Mouse (Mus musculus) right cerebral cortex, postnatal 10 days (tissue): Measurements from ENCODE around the gene Rabgap1.
A peak's percentile ranks its signal among the peaks of the same experiment; 100 is the strongest.

Experiments
- DNase-seq, 2 experiments: peaks; one replicate each; pipeline ENCODE4 v3.0.0; 2021; ENCODE audit warnings: low spot score in 2 of 2

Gene Rabgap1

GRCm38 (mm10) chr2:37516030-37516710 lies 73.1 kb downstream of the Rabgap1 start, which contains the start of gene Gpr21:
Gene Gpr21 (plus strand): TSS chr2:37516332.
- peak; percentile 31 to 48 for DNase-seq

GRCm38 (mm10) chr2:37516922-37517462 lies 73.9 kb downstream of the Rabgap1 start:
- peak; percentile 60 to 68 for DNase-seq

- DNase-seq = no peak
Measured at GRCm38 (mm10) chr2:37518561-37519285, 75.6 kb downstream of the Rabgap1 start.

GRCm38 (mm10) chr2:37519286-37519640 lies 76.2 kb downstream of the Rabgap1 start:
- no peak for DNase-seq

- DNase-seq = no peak
Measured at GRCm38 (mm10) chr2:37527587-37527986, 84.5 kb downstream of the Rabgap1 start.

- no peak for DNase-seq
Measured at GRCm38 (mm10) chr2:37529397-37529796, 86.3 kb downstream of the Rabgap1 start.

GRCm38 (mm10) chr2:37530766-37531165 lies 87.7 kb downstream of the Rabgap1 start:
- DNase-seq = no peak

- no peak for DNase-seq
Measured at GRCm38 (mm10) chr2:37531639-37532038, 88.6 kb downstream of the Rabgap1 start.

GRCm38 (mm10) chr2:37549346-37550012 lies 106.4 kb downstream of the Rabgap1 start:
- no peak for DNase-seq

GRCm38 (mm10) chr2:37556366-37556765 lies 113.3 kb downstream of the Rabgap1 start:
- no peak for DNase-seq

- DNase-seq = no peak
Measured at GRCm38 (mm10) chr2:37565579-37565978, 122.5 kb downstream of the Rabgap1 start.

- no peak for DNase-seq
Measured at GRCm38 (mm10) chr2:37566035-37566434, 123.0 kb downstream of the Rabgap1 start.

- DNase-seq = peak; percentile 56 to 59
Measured at GRCm38 (mm10) chr2:37569888-37570287, 126.8 kb downstream of the Rabgap1 start.

- no peak for DNase-seq
Measured at GRCm38 (mm10) chr2:37570703-37571102, 127.6 kb downstream of the Rabgap1 start.

GRCm38 (mm10) chr2:37572141-37572540 lies 129.1 kb downstream of the Rabgap1 start:
- DNase-seq = no peak

- peak in 1 of 2 experiments; percentile 46 for DNase-seq
Measured at GRCm38 (mm10) chr2:37576661-37577060, 133.6 kb downstream of the Rabgap1 start.

- peak in 1 of 2 experiments; percentile 23 for DNase-seq
Measured at GRCm38 (mm10) chr2:37578185-37578584, 135.1 kb downstream of the Rabgap1 start.

- no peak for DNase-seq
Measured at GRCm38 (mm10) chr2:37587919-37588318, 144.8 kb downstream of the Rabgap1 start.
